Comparison of ENCODE assay signal across 14 mouse cellular contexts in genomic region chr5:76540181-76540580, GRCm38 (mm10). TPM values are rescaled to one million over a fixed set of nuclear protein-coding genes. Genes with fewer than 3 reads are reported as not detected.
DNase-seq lines count a peak whose midpoint lies in the region; ATAC-seq lines count a peak whose summit lies in the region.
"Had no signal": no experiment of that assay in that cellular context is flagged by ENCODE, and none has a peak within 500 bp of the region (broad histone marks: within the 10 kb centered on the region; RNA-seq: fewer than 3 reads in every experiment).

No protein-coding gene starts in this region.

- no peak overlapping the region for H3K4me2 ChIP-seq in heart, embryonic 11.5 days
- H3K4me2 ChIP-seq in midbrain, embryonic 16.5 days (ENCODE audit: low read length) = no peak overlapping the region
- H3K4me2 ChIP-seq in liver, embryonic 12.5 days = no peak overlapping the region

- ATAC-seq in heart, embryonic 11.5 days (replicated peaks; ENCODE audit: insufficient number of reproducible peaks, low FRiP score, low TSS enrichment) = no peak
- no peak for ATAC-seq in midbrain, embryonic 16.5 days
- no peak for ATAC-seq in liver, embryonic 12.5 days

- intact Hi-C loops in heart, postnatal 25 days (cut with DNase I) = loop anchor here (5.0 kb wide), 1 partner anchor 678 kb away; no protein-coding TSS in a partner anchor

- H3K4me3 ChIP-seq in heart, embryonic 11.5 days (ENCODE audit: low read depth, low read length) = no peak overlapping the region
- no peak overlapping the region for H3K4me3 ChIP-seq in midbrain, embryonic 16.5 days (ENCODE audit: low read depth, low read length)
- H3K4me3 ChIP-seq in liver, embryonic 12.5 days = no peak overlapping the region
- H3K4me3 ChIP-seq: limb, embryonic 10.5 days had no signal

- H3K27me3 ChIP-seq in heart, embryonic 11.5 days (ENCODE audit: control insufficient read depth, insufficient read depth, low read length) = no peaks in the 10 kb centered on the region
- H3K27me3 ChIP-seq in midbrain, embryonic 16.5 days (ENCODE audit: control insufficient read depth, insufficient read depth, low read depth, low read length) = no peaks in the 10 kb centered on the region
- H3K27me3 ChIP-seq in liver, embryonic 12.5 days (replicated peaks) = no peaks in the 10 kb centered on the region

- no peak overlapping the region for H3K9ac ChIP-seq in heart, embryonic 11.5 days (ENCODE audit: low read depth, low read length)
- H3K9ac ChIP-seq in midbrain, embryonic 16.5 days (ENCODE audit: low read depth, low read length) = no peak overlapping the region
- H3K9ac ChIP-seq in liver, embryonic 12.5 days = no peak overlapping the region

- peak; percentile 62 to 64 for DNase-seq in heart, adult 18-20 months
- peak; percentile 98 for DNase-seq in 3T3-L1 (ENCODE audit: low read depth, low spot score)
- DNase-seq in adrenal gland, adult 8-10 months = peak; percentile 76
- DNase-seq in heart, postnatal 25 days (ENCODE audit: low spot score) = peak; percentile 13
- DNase-seq in cerebellum, postnatal 14 days = no peak
- DNase-seq: cerebellum, adult 8-10 months had no signal

- no peak overlapping the region for H3K27ac ChIP-seq in heart, embryonic 11.5 days (ENCODE audit: low read depth, low read length)
- H3K27ac ChIP-seq in midbrain, embryonic 16.5 days (ENCODE audit: low read length) = no peak overlapping the region
- H3K27ac ChIP-seq in liver, embryonic 12.5 days = no peak overlapping the region
- H3K27ac ChIP-seq: limb, embryonic 10.5 days had no signal

- H3K9me3 ChIP-seq in heart, embryonic 11.5 days (replicated peaks; ENCODE audit: control insufficient read depth, low read length) = no peaks in the 10 kb centered on the region
- H3K9me3 ChIP-seq in midbrain, embryonic 16.5 days (replicated peaks; ENCODE audit: control insufficient read depth, low read length, poor library complexity, severe bottlenecking) = no peaks in the 10 kb centered on the region
- H3K9me3 ChIP-seq in liver, embryonic 12.5 days (replicated peaks) = no peaks in the 10 kb centered on the region
- H3K9me3 ChIP-seq: limb, embryonic 10.5 days had no signal

- H3K4me1 ChIP-seq in heart, embryonic 11.5 days (ENCODE audit: control insufficient read depth, insufficient read depth, low read length) = no peaks in the 10 kb centered on the region
- no peaks in the 10 kb centered on the region for H3K4me1 ChIP-seq in midbrain, embryonic 16.5 days (ENCODE audit: control insufficient read depth, insufficient read depth, low read length)
- no peaks in the 10 kb centered on the region for H3K4me1 ChIP-seq in liver, embryonic 12.5 days
- H3K4me1 ChIP-seq: limb, embryonic 10.5 days had no signal

- H3K36me3 ChIP-seq in heart, embryonic 11.5 days (ENCODE audit: control insufficient read depth, insufficient read depth, low read length) = peaks cover 20% of the 10 kb centered on the region
- H3K36me3 ChIP-seq in midbrain, embryonic 16.5 days (ENCODE audit: control insufficient read depth, insufficient read depth, low read length) = peaks cover 26% of the 10 kb centered on the region
- peaks cover 80% of the 10 kb centered on the region for H3K36me3 ChIP-seq in liver, embryonic 12.5 days

- WGBS in heart, embryonic 11.5 days (ENCODE audit: insufficient replicate concordance) = 74% methylated on average over 8 of the region's 8 CpGs
- 62% methylated on average over 8 of the region's 8 CpGs for WGBS in midbrain, embryonic 16.5 days
- 84% methylated on average over 8 of the region's 8 CpGs for WGBS in liver, embryonic 12.5 days (ENCODE audit: insufficient replicate concordance)

RNA-seq across cellular contexts. Expression of gene Exoc1, which starts 11.1 kb away (rescaled TPM):
- total RNA-seq in heart, adult 18-20 months (2021) = 10 to 100 TPM; 15.2 to 15.6 TPM
- polyA plus RNA-seq in heart, embryonic 11.5 days (2014; fragmentation: Nextera tagmentation; extraction: Ambion mirVana) = 29.1 and 30.6 TPM in 2 replicates
- total RNA-seq in adrenal gland, adult 8-10 months (2022) = 100 to 1,000 TPM in 1 of 4 experiments, 10 to 100 TPM in 3; 56.2 to 101 (median 72.2) TPM
- total RNA-seq in heart, postnatal 25 days (2021) = 10 to 100 TPM; 13.1 to 14.0 TPM
- polyA plus RNA-seq in midbrain, embryonic 16.5 days (2015; fragmentation: Nextera tagmentation; extraction: Ambion mirVana) = 59.4 and 61.5 TPM in 2 replicates
- polyA plus RNA-seq in liver, embryonic 12.5 days (2016; fragmentation: Nextera tagmentation; extraction: Ambion mirVana) = 16.3 and 19.0 TPM in 2 replicates

RNA-seq across cellular contexts. Expression of gene Cep135, which starts 48.3 kb away (rescaled TPM):
- 1 to 10 TPM; 3.3 TPM for total RNA-seq in heart, adult 18-20 months (2021)
- polyA plus RNA-seq in heart, embryonic 11.5 days (2014; fragmentation: Nextera tagmentation; extraction: Ambion mirVana) = 9.0 and 9.6 TPM in 2 replicates
- total RNA-seq in adrenal gland, adult 8-10 months (2022) = 1 to 10 TPM; 3.7 to 7.3 (median 5.6) TPM
- total RNA-seq in heart, postnatal 25 days (2021) = 1 to 10 TPM; 3.0 to 3.5 TPM
- 3.3 and 3.6 TPM in 2 replicates for polyA plus RNA-seq in midbrain, embryonic 16.5 days (2015; fragmentation: Nextera tagmentation; extraction: Ambion mirVana)
- polyA plus RNA-seq in liver, embryonic 12.5 days (2016; fragmentation: Nextera tagmentation; extraction: Ambion mirVana) = 6.1 and 6.5 TPM in 2 replicates

RNA-seq across cellular contexts. Expression of gene Gm7271, which starts 56.3 kb away (rescaled TPM):
- total RNA-seq in heart, adult 18-20 months (2021) = not detected
- not detected in 2 replicates for polyA plus RNA-seq in heart, embryonic 11.5 days (2014; fragmentation: Nextera tagmentation; extraction: Ambion mirVana)
- total RNA-seq in adrenal gland, adult 8-10 months (2022) = not detected
- not detected for total RNA-seq in heart, postnatal 25 days (2021)
- not detected in 2 replicates for polyA plus RNA-seq in midbrain, embryonic 16.5 days (2015; fragmentation: Nextera tagmentation; extraction: Ambion mirVana)
- not detected in 2 replicates for polyA plus RNA-seq in liver, embryonic 12.5 days (2016; fragmentation: Nextera tagmentation; extraction: Ambion mirVana)
- total RNA-seq: ES-E14; granulocyte monocyte progenitor cell, adult 5-6 weeks; megakaryocyte-erythroid progenitor cell, adult 5-6 weeks had no signal
- polyA plus RNA-seq: limb, embryonic 10.5 days; small intestine, adult 2 months had no signal

Comparison
In these comparisons a context has a peak if more than half of its experiments do, and no peak if none do; other contexts are left out.
1. DNase-seq: peak in heart, adult 18-20 months (2 of 2), 3T3-L1 (single experiment), adrenal gland, adult 8-10 months (single experiment) and heart, postnatal 25 days (single experiment); none in cerebellum, postnatal 14 days (0 of 2).